ENCODE assay signal across 22 mouse cellular contexts in the genomic region with DNA sequence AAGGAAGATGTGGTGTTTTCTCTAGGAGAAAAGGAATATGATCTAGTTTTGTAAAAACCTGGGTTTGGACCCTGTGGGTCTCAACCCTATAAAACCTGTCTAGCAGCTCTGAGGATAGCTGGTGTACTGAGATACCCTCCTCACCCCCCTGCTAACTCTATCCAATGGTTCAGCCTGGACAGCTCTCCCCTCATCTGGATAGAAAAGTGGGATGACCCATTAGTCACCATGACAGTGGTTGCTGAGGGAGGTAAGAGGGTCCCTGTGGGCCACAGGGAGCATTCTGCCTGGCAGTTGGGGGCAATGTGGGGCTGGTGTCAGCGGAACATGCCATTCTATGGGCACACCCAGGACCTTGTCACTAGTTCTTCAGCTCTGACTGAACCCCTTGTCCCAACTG. TPM values are rescaled to one million over a fixed set of nuclear protein-coding genes. Genes with fewer than 3 reads are reported as not detected.
DNase-seq lines count a peak whose midpoint lies in the region; ATAC-seq and TF ChIP-seq lines count a peak whose summit lies in the region.
"Had no signal": no experiment of that assay in that cellular context is flagged by ENCODE, and none has a peak within 500 bp of the region (broad histone marks: within the 10 kb centered on the region; RNA-seq: fewer than 3 reads in every experiment).

No protein-coding gene starts in this region.

- no peaks in the 10 kb centered on the region for H3K36me3 ChIP-seq in testis, adult 2 months (ENCODE audit: control insufficient read depth, insufficient read depth, low read length)

- no peak for ATAC-seq in megakaryocyte progenitor cell, adult 5-6 weeks (replicated peaks; ENCODE audit: poor library complexity)
- ATAC-seq: CD4-positive, CD25-positive, alpha-beta regulatory T cell, adult 4 months; forebrain, embryonic 13.5 days; forebrain, embryonic 15.5 days; forebrain, postnatal 0 days had no signal

- peak overlapping the region; percentile 71 for H3K4me3 ChIP-seq in testis, adult 2 months (ENCODE audit: control insufficient read depth, low read depth, low read length)
- H3K4me3 ChIP-seq: embryonic facial prominence, embryonic 10.5 days; embryonic facial prominence, embryonic 12.5 days; forebrain, embryonic 13.5 days; forebrain, embryonic 15.5 days had no signal

- peak overlapping the region; percentile 87 for H3K27ac ChIP-seq in testis, adult 2 months (ENCODE audit: control insufficient read depth, insufficient read depth, low read depth, low read length)
- H3K27ac ChIP-seq: embryonic facial prominence, embryonic 10.5 days; embryonic facial prominence, embryonic 12.5 days; forebrain, embryonic 13.5 days; forebrain, embryonic 15.5 days had no signal

- TF ChIP-seq POLR2A in testis, adult 2 months (IDR thresholded peaks at IDR 0.05; ENCODE audit: control insufficient read depth, low read depth, low read length) = no peak

- peak; percentile 74 for DNase-seq in heart, adult 11 months
- DNase-seq in heart, postnatal 4 days = no peak
- DNase-seq in testis, postnatal 10 days (ENCODE audit: low spot score) = no peak
- peak; percentile 19 for DNase-seq in ZHBTc4 (ENCODE audit: low read depth, low spot score)
- DNase-seq: adrenal gland, adult 2 months; adrenal gland, postnatal 10 days; adrenal gland, postnatal 25 days; B cell, adult 2 months; cerebellum, adult 11 months; cerebellum, adult 2 months; cerebellum, adult 9-10 months; cerebellum, postnatal 10 days; cerebellum, postnatal 25 days; forebrain, postnatal 0 days had no signal

- no peak for TF ChIP-seq CTCF in testis, adult 2 months (IDR thresholded peaks at IDR 0.05; ENCODE audit: control insufficient read depth, insufficient read depth, insufficient replicate concordance, low read depth, low read length)

- no peaks in the 10 kb centered on the region for H3K27me3 ChIP-seq in testis, adult 2 months (ENCODE audit: control insufficient read depth, insufficient read depth, low read length)
- H3K27me3 ChIP-seq: CH12.LX; embryonic facial prominence, embryonic 12.5 days; forebrain, embryonic 13.5 days; forebrain, embryonic 15.5 days had no signal

- H3K4me1 ChIP-seq in testis, adult 2 months (ENCODE audit: control insufficient read depth, insufficient read depth, low read length) = peaks cover 2% of the 10 kb centered on the region; the same call in 1 of the 2 replicates

RNA-seq across cellular contexts. Expression of a gene that starts 4.9 kb away (rescaled TPM):
- total RNA-seq in heart, postnatal 4 days (2021) = 100 to 1,000 TPM; 173 to 186 TPM
- 135 and 145 TPM in 2 replicates for polyA plus RNA-seq in testis, adult 2 months (2012; rRNA removed)
- 49.2 and 49.8 TPM in 2 replicates for total RNA-seq in megakaryocyte progenitor cell, adult 5-6 weeks (2015)
- total RNA-seq in megakaryocyte progenitor cell, adult 5-6 weeks (2017) = 25.4 and 29.7 TPM in 2 replicates

RNA-seq across cellular contexts. Expression of a gene that starts 11.1 kb away (rescaled TPM):
- total RNA-seq in heart, postnatal 4 days (2021) = 10 to 100 TPM; 17.0 to 17.1 TPM
- 4.9 and 5.6 TPM in 2 replicates for polyA plus RNA-seq in testis, adult 2 months (2012; rRNA removed)
- 30.6 and 32.5 TPM in 2 replicates for total RNA-seq in megakaryocyte progenitor cell, adult 5-6 weeks (2015)
- total RNA-seq in megakaryocyte progenitor cell, adult 5-6 weeks (2017) = 32.2 and 36.7 TPM in 2 replicates

RNA-seq across cellular contexts. Expression of a gene that starts 34.5 kb away (rescaled TPM):
- total RNA-seq in heart, postnatal 4 days (2021) = 100 to 1,000 TPM; 293 to 326 TPM
- 122 and 144 TPM in 2 replicates for polyA plus RNA-seq in testis, adult 2 months (2012; rRNA removed)
- 158 and 174 TPM in 2 replicates for total RNA-seq in megakaryocyte progenitor cell, adult 5-6 weeks (2015)
- 151 and 156 TPM in 2 replicates for total RNA-seq in megakaryocyte progenitor cell, adult 5-6 weeks (2017)

Comparison
In these comparisons a context has a peak if more than half of its experiments do, and no peak if none do; other contexts are left out.
1. DNase-seq: peak in heart, adult 11 months (single experiment) and ZHBTc4 (single experiment); none in heart, postnatal 4 days (single experiment) and testis, postnatal 10 days (single experiment).